Mouse (Mus musculus) heart, embryonic 14.5 days (tissue): ENCODE data around the gene Eea1. TPM values are rescaled to one million over a fixed set of nuclear protein-coding genes. Genes with fewer than 3 reads are reported as not detected.

ENCODE experiments used
- ATAC-seq: fragments of 200-750 bp; cut with Nextera tagmentation; 2 replicates; pipeline ENCODE4 v1.8.0; 2017; ENCODE audit warnings: low read depth, moderate TSS enrichment; ENCODE audit not compliant: insufficient number of reproducible peaks, insufficient read depth, low FRiP score
- H3K27ac ChIP-seq, 2 experiments: fragments of 200-500 bp in 1 of 2; fragments of 300-500 bp in 1 of 2; sonication (generic) in 1 of 2; replicated peaks in 1 of 2; 2 replicates each; pipeline ENCODE4 v1.5.1; 2012 to 2014; ENCODE audit warnings: low read depth in 2 of 2, low read length in 2 of 2, control low read depth in 1 of 2, mild to moderate bottlenecking in 1 of 2, mixed read lengths in 1 of 2; ENCODE audit not compliant: control insufficient read depth in 1 of 2, insufficient read depth in 1 of 2
- H3K27me3 ChIP-seq: fragments of 300-500 bp; sonication (generic); 2 replicates; pipeline ENCODE4 v1.6.1; 2014; ENCODE audit warnings: mild to moderate bottlenecking, low read length, control low read depth; ENCODE audit not compliant: control insufficient read depth, insufficient read depth
- H3K36me3 ChIP-seq: fragments of 300-500 bp; sonication (generic); 2 replicates; pipeline ENCODE4 v1.6.1; 2014; ENCODE audit warnings: mild to moderate bottlenecking, control low read depth, low read length, mixed read lengths; ENCODE audit not compliant: control insufficient read depth, insufficient read depth
- H3K4me1 ChIP-seq, 2 experiments: fragments of 200-500 bp in 1 of 2; fragments of 300-500 bp in 1 of 2; sonication (generic) in 1 of 2; 2 replicates each; pipeline ENCODE4 v1.6.1; 2012 to 2014; ENCODE audit warnings: low read length in 2 of 2, control low read depth in 1 of 2, mixed read lengths in 1 of 2; ENCODE audit not compliant: control insufficient read depth in 2 of 2, insufficient read depth in 2 of 2
- H3K4me2 ChIP-seq: fragments of 300-500 bp; sonication (generic); 2 replicates; pipeline ENCODE4 v1.6.1; 2014; ENCODE audit warnings: mild to moderate bottlenecking, low read length
- H3K4me3 ChIP-seq, 2 experiments: fragments of 200-500 bp in 1 of 2; fragments of 300-500 bp in 1 of 2; sonication (generic) in 1 of 2; 2 replicates each; pipeline ENCODE4 v1.5.1; 2012 to 2014; ENCODE audit warnings: low read length in 2 of 2, mild to moderate bottlenecking in 2 of 2, control low read depth in 1 of 2, low read depth in 1 of 2, moderate library complexity in 1 of 2; ENCODE audit not compliant: control insufficient read depth in 1 of 2, insufficient read depth in 1 of 2
- H3K9ac ChIP-seq: fragments of 300-500 bp; sonication (generic); 2 replicates; pipeline ENCODE4 v1.6.1; 2014; ENCODE audit warnings: mild to moderate bottlenecking, low read length
- H3K9me3 ChIP-seq: fragments of 300-500 bp; sonication (generic); 2 replicates; pipeline ENCODE4 v1.6.1; 2016; ENCODE audit warnings: low read length, control low read depth; ENCODE audit not compliant: control insufficient read depth
- WGBS: fragments of 180-500 bp; shearing (Covaris S2); extraction: QIAGEN DNeasy Blood & Tissue Kit; methylation state at CpG from one replicate; pipeline ENCODE4 v1.1.7; 2014; 5-methylcytosine and 5-hydroxymethylcytosine counted together
- polyA plus RNA-seq: library from polyadenylated mRNA; unstranded; fragments of >200 nt; fragmentation: Nextera tagmentation; extraction: Ambion mirVana; gene quantifications from 2 replicates; pipeline ENCODE4 v1.2.1, GENCODE M21; 2014

Eea1 gene
- 23.3 and 24.3 TPM in 2 replicates for polyA plus RNA-seq

GRCm38 (mm10) chr10:95940046-95940900 lies at the start of gene Eea1:
TSS of gene Eea1 (plus strand) at chr10:95940650.
- H3K9me3 ChIP-seq = no peaks in the 10 kb centered on the region

GRCm38 (mm10) chr10:95891214-95891960 lies 49.1 kb upstream of the Eea1 start:
- Histone ChIP-seq H3K9ac (no peak overlapping the region), H3K9me3 (no peaks in the 10 kb centered on the region), H3K4me2 (no peak overlapping the region), H3K4me1 (peaks cover 3 to 4% of the 10 kb centered on the region in 2 experiments; a peak in 3 of 4 replicates), H3K36me3 (no peaks in the 10 kb centered on the region), H3K4me3 (no peak overlapping the region), H3K27ac (no peak overlapping the region), H3K27me3 (no peaks in the 10 kb centered on the region)
- WGBS = 76% methylated on average over 7 of the region's 7 CpGs
- ATAC-seq = no peak

More at GRCm38 (mm10) chr10:95940046-95940900, at the start of gene Eea1:
- Histone ChIP-seq H3K36me3 (0 out of 2 replicates have a peak, but pooled peaks cover 3% of the 10 kb centered on the region), H3K27me3 (no peaks in the 10 kb centered on the region), H3K9ac (peak within 1 kb of the TSS; percentile 93), H3K4me2 (peak within 1 kb of the TSS; percentile 90), H3K4me1 (peaks cover 2 to 20% of the 10 kb centered on the region in 2 experiments; a peak in 3 of 4 replicates), H3K27ac (peak within 1 kb of the TSS; percentile 83 to 98), H3K4me3 (peak within 1 kb of the TSS; percentile 76 to 90)
- peak; percentile 99 for ATAC-seq
- WGBS = under 1% methylated on average over 43 of the region's 59 CpGs

- Histone ChIP-seq H3K4me2 (no peak overlapping the region), H3K4me3 (no peak overlapping the region), H3K9me3 (no peaks in the 10 kb centered on the region), H3K4me1 (peaks cover 3 to 4% of the 10 kb centered on the region in 2 experiments; a peak in 3 of 4 replicates), H3K36me3 (no peaks in the 10 kb centered on the region), H3K27ac (no peak overlapping the region), H3K27me3 (no peaks in the 10 kb centered on the region), H3K9ac (no peak overlapping the region)
- no peak for ATAC-seq
- 82% methylated on average over 9 of the region's 9 CpGs for WGBS
Observed at GRCm38 (mm10) chr10:95892132-95892531, 48.3 kb upstream of the Eea1 start.

GRCm38 (mm10) chr10:95893291-95893932 lies 47.0 kb upstream of the Eea1 start:
- Histone ChIP-seq H3K4me3 (no peak overlapping the region), H3K27me3 (no peaks in the 10 kb centered on the region), H3K4me2 (no peak overlapping the region), H3K9me3 (no peaks in the 10 kb centered on the region), H3K27ac (no peak overlapping the region), H3K9ac (no peak overlapping the region), H3K4me1 (peaks cover 3 to 4% of the 10 kb centered on the region in 2 experiments; a peak in 3 of 4 replicates), H3K36me3 (no peaks in the 10 kb centered on the region)
- no peak for ATAC-seq
- 88% methylated on average over 14 of the region's 14 CpGs for WGBS

GRCm38 (mm10) chr10:95894036-95894855 lies 46.2 kb upstream of the Eea1 start:
- Histone ChIP-seq H3K9ac (peak overlapping the region; percentile 62), H3K36me3 (no peaks in the 10 kb centered on the region), H3K4me1 (peaks cover 3 to 4% of the 10 kb centered on the region in 2 experiments; a peak in 3 of 4 replicates), H3K4me2 (peak overlapping the region; percentile 65), H3K4me3 (peak overlapping the region; percentile 41 to 50), H3K27me3 (no peaks in the 10 kb centered on the region), H3K9me3 (no peaks in the 10 kb centered on the region), H3K27ac (peak overlapping the region in 1 of 2 experiments; percentile 62; a peak in 2 of 4 replicates)
- 16% methylated on average over 17 of the region's 17 CpGs for WGBS
- no peak; the same call in 1 of the 2 replicates for ATAC-seq

GRCm38 (mm10) chr10:95894856-95895386 lies 45.5 kb upstream of the Eea1 start:
- H3K4me2 ChIP-seq = peak overlapping the region; percentile 65
- H3K36me3 ChIP-seq = no peaks in the 10 kb centered on the region
- ATAC-seq = no peak
- no peaks in the 10 kb centered on the region for H3K27me3 ChIP-seq
- WGBS = 34% methylated on average over 10 of the region's 10 CpGs
- no peaks in the 10 kb centered on the region for H3K9me3 ChIP-seq
- H3K4me1 ChIP-seq = peaks cover 3 to 4% of the 10 kb centered on the region in 2 experiments; a peak in 3 of 4 replicates
- peak overlapping the region; percentile 41 to 50 for H3K4me3 ChIP-seq
- peak overlapping the region; percentile 62 for H3K9ac ChIP-seq
- no peak overlapping the region; a peak in 1 of 4 replicates for H3K27ac ChIP-seq
